Mouse (Mus musculus): ENCODE results near the gene Slc8a1.

- TF ChIP-seq CTCF (IDR thresholded peaks at IDR 0.05; ENCODE audit: low read depth) (no peak), EP300 (IDR thresholded peaks at IDR 0.05; ENCODE audit: low read depth) (no peak)
These were observed 101.4 kb downstream of the Slc8a1 start for GRCm38 (mm10) chr17:81636822-81637221.
